Mouse (Mus musculus) liver, postnatal 0 days (tissue): ENCODE results near the gene Htra1. TPM values are rescaled to one million over a fixed set of nuclear protein-coding genes. Genes with fewer than 3 reads are reported as not detected.

Experiments
- ATAC-seq: fragments of 200-750 bp; cut with Nextera tagmentation; 2 replicates; pipeline ENCODE4 v1.8.0; 2017; ENCODE audit warnings: mild to moderate bottlenecking, moderate library complexity
- DNase-seq: peaks from one replicate; pipeline ENCODE4 v3.0.0-alpha.2; 2016
- H3K27ac ChIP-seq: fragments of 300-500 bp; sonication (generic); 2 replicates; pipeline ENCODE4 v1.5.1; 2014; ENCODE audit warnings: antibody characterized with exemption, moderate library complexity, mild to moderate bottlenecking, low read depth
- H3K27me3 ChIP-seq: fragments of 300-500 bp; sonication (generic); 2 replicates; pipeline ENCODE4 v1.6.1; 2014; ENCODE audit warnings: low read length, control low read depth, mixed read lengths; ENCODE audit not compliant: insufficient read depth
- H3K36me3 ChIP-seq: fragments of 300-500 bp; sonication (generic); replicated peaks from 2 replicates; pipeline ENCODE4 v1.6.1; 2014; ENCODE audit warnings: mild to moderate bottlenecking, control low read depth, low read length, moderate library complexity, mixed read lengths; ENCODE audit not compliant: insufficient read depth
- H3K4me1 ChIP-seq: fragments of 300-500 bp; sonication (generic); 2 replicates; pipeline ENCODE4 v1.6.1; 2014; ENCODE audit warnings: antibody characterized with exemption, mild to moderate bottlenecking, control low read depth; ENCODE audit not compliant: insufficient read depth
- H3K4me2 ChIP-seq: fragments of 300-500 bp; sonication (generic); 2 replicates; pipeline ENCODE4 v1.6.1; 2014; ENCODE audit warnings: low read depth, mild to moderate bottlenecking, low read length, moderate library complexity, mixed read lengths
- H3K4me3 ChIP-seq: fragments of 300-500 bp; sonication (generic); 2 replicates; pipeline ENCODE4 v1.5.1; 2014; ENCODE audit warnings: low read depth, low read length
- H3K9ac ChIP-seq: fragments of 300-500 bp; sonication (generic); replicated peaks from 2 replicates; pipeline ENCODE4 v1.6.1; 2014; ENCODE audit warnings: mild to moderate bottlenecking, moderate library complexity
- H3K9me3 ChIP-seq: fragments of 300-500 bp; sonication (generic); 2 replicates; pipeline ENCODE4 v1.6.1; 2016; ENCODE audit warnings: mild to moderate bottlenecking, control low read depth, low read length, mixed read lengths
- CTCF ChIP-seq: sonication (generic); IDR thresholded peaks from 2 replicates; pipeline ENCODE4 v1.5.1; 2016; ENCODE audit warnings: antibody characterized with exemption, low read depth
- EP300 ChIP-seq: IDR thresholded peaks from 2 replicates; pipeline ENCODE4 v1.6.1; 2016; ENCODE audit warnings: antibody characterized with exemption, low read depth, mild to moderate bottlenecking
- WGBS: fragments of 180-500 bp; shearing (Covaris S2); extraction: QIAGEN DNeasy Blood & Tissue Kit; methylation state at CpG from one replicate; pipeline ENCODE4 v1.1.7; 2014; ENCODE audit not compliant: insufficient replicate concordance; 5-methylcytosine and 5-hydroxymethylcytosine counted together
- polyA plus RNA-seq: library from polyadenylated mRNA; unstranded; fragments of >200 nt; fragmentation: Nextera tagmentation; extraction: Ambion mirVana; gene quantifications from 2 replicates; pipeline ENCODE4 v1.2.1, GENCODE M21; 2015

Gene Htra1
- polyA plus RNA-seq, 1 experiment from 2014 or later, result 0.61 TPM

GRCm38 (mm10) chr7:130984294-130984693 lies 48.4 kb downstream of the Htra1 start:
- no peak for ATAC-seq
- no peak for DNase-seq
- Histone ChIP-seq H3K27ac (no peak overlapping the region), H3K4me2 (no peak overlapping the region), H3K9me3 (no peaks in the 10 kb centered on the region), H3K4me1 (no peaks in the 10 kb centered on the region), H3K27me3 (no peaks in the 10 kb centered on the region), H3K9ac (no peak overlapping the region), H3K4me3 (no peak overlapping the region), H3K36me3 (no peaks in the 10 kb centered on the region)
- TF ChIP-seq CTCF, result no peak
- TF ChIP-seq EP300, result no peak
- 78% methylated on average over 7 of the region's 7 CpGs for WGBS

- Histone ChIP-seq H3K9me3 (no peaks in the 10 kb centered on the region), H3K27ac (no peak overlapping the region), H3K27me3 (no peaks in the 10 kb centered on the region), H3K4me1 (no peaks in the 10 kb centered on the region), H3K4me2 (no peak overlapping the region), H3K4me3 (no peak overlapping the region), H3K9ac (no peak overlapping the region), H3K36me3 (no peaks in the 10 kb centered on the region)
- DNase-seq (no peak), ATAC-seq (no peak)
- TF ChIP-seq EP300, result no peak
- TF ChIP-seq CTCF, result no peak
- 80% methylated on average over 12 of the region's 12 CpGs for WGBS
Measured at GRCm38 (mm10) chr7:130985193-130985592, 49.3 kb downstream of the Htra1 start.

- H3K4me2 ChIP-seq, result no peak overlapping the region
- H3K27ac ChIP-seq, result no peak overlapping the region
- DNase-seq (peak; percentile 21), ATAC-seq (peak; percentile 88)
- TF ChIP-seq EP300, result no peak
- no peak for TF ChIP-seq CTCF
- WGBS, result 53% methylated on average over 3 of the region's 3 CpGs
- no peaks in the 10 kb centered on the region for H3K27me3 ChIP-seq
- H3K9me3 ChIP-seq, result no peaks in the 10 kb centered on the region
- no peak overlapping the region for H3K4me3 ChIP-seq
- no peaks in the 10 kb centered on the region for H3K36me3 ChIP-seq
- H3K9ac ChIP-seq, result no peak overlapping the region
- no peaks in the 10 kb centered on the region for H3K4me1 ChIP-seq
Measured at GRCm38 (mm10) chr7:130985716-130986115, 49.8 kb downstream of the Htra1 start.

- H3K4me2 ChIP-seq, result no peak overlapping the region
- H3K27me3 ChIP-seq, result no peaks in the 10 kb centered on the region
- 68% methylated on average over 5 of the region's 5 CpGs for WGBS
- TF ChIP-seq EP300, result no peak
- TF ChIP-seq CTCF, result no peak
- no peak for DNase-seq
- H3K27ac ChIP-seq, result no peak overlapping the region
- ATAC-seq, result no peak
- no peak overlapping the region for H3K9ac ChIP-seq
- no peak overlapping the region for H3K4me3 ChIP-seq
- no peaks in the 10 kb centered on the region for H3K36me3 ChIP-seq
- H3K4me1 ChIP-seq, result no peaks in the 10 kb centered on the region
- H3K9me3 ChIP-seq, result no peaks in the 10 kb centered on the region
Measured at GRCm38 (mm10) chr7:130988146-130988545, 52.2 kb downstream of the Htra1 start.

GRCm38 (mm10) chr7:130989371-130989770 lies 53.5 kb downstream of the Htra1 start:
- TF ChIP-seq CTCF, result no peak
- no peak for TF ChIP-seq EP300
- H3K9me3 ChIP-seq, result no peaks in the 10 kb centered on the region
- no peak overlapping the region for H3K27ac ChIP-seq
- 40% methylated on average over 3 of the region's 3 CpGs for WGBS
- H3K36me3 ChIP-seq, result no peaks in the 10 kb centered on the region
- peak; percentile 47 for DNase-seq
- H3K4me3 ChIP-seq, result no peak overlapping the region
- ATAC-seq, result peak; percentile 48; the same call in 1 of the 2 replicates
- H3K9ac ChIP-seq, result no peak overlapping the region
- no peaks in the 10 kb centered on the region for H3K4me1 ChIP-seq
- no peaks in the 10 kb centered on the region for H3K27me3 ChIP-seq
- no peak overlapping the region for H3K4me2 ChIP-seq

- TF ChIP-seq EP300, result no peak
- Histone ChIP-seq H3K9me3 (no peaks in the 10 kb centered on the region), H3K9ac (no peak overlapping the region), H3K27ac (no peak overlapping the region), H3K36me3 (no peaks in the 10 kb centered on the region), H3K4me1 (no peaks in the 10 kb centered on the region), H3K27me3 (no peaks in the 10 kb centered on the region), H3K4me2 (no peak overlapping the region), H3K4me3 (no peak overlapping the region)
- DNase-seq (no peak), ATAC-seq (no peak)
- WGBS, result 81% methylated on average over 13 of the region's 13 CpGs
Measured at GRCm38 (mm10) chr7:130991174-130991789, 55.4 kb downstream of the Htra1 start.

GRCm38 (mm10) chr7:130993907-130994306 lies 58.0 kb downstream of the Htra1 start:
- TF ChIP-seq CTCF (peak; percentile 64), EP300 (no peak)
- Histone ChIP-seq H3K36me3 (no peaks in the 10 kb centered on the region), H3K4me3 (no peak overlapping the region), H3K4me1 (no peaks in the 10 kb centered on the region), H3K4me2 (no peak overlapping the region), H3K27ac (no peak overlapping the region), H3K9ac (no peak overlapping the region), H3K27me3 (no peaks in the 10 kb centered on the region), H3K9me3 (no peaks in the 10 kb centered on the region)
- DNase-seq, result no peak
- 44% methylated on average over 8 of the region's 8 CpGs for WGBS
- no peak for ATAC-seq
